Mouse (Mus musculus): Measurements from ENCODE around the gene Rbm44. TPM values are rescaled to one million over a fixed set of nuclear protein-coding genes. Genes with fewer than 3 reads are reported as not detected.

The Rbm44 gene
- polyA plus RNA-seq, 1 experiment from 2014 or later = 0.15 TPM

DNA sequence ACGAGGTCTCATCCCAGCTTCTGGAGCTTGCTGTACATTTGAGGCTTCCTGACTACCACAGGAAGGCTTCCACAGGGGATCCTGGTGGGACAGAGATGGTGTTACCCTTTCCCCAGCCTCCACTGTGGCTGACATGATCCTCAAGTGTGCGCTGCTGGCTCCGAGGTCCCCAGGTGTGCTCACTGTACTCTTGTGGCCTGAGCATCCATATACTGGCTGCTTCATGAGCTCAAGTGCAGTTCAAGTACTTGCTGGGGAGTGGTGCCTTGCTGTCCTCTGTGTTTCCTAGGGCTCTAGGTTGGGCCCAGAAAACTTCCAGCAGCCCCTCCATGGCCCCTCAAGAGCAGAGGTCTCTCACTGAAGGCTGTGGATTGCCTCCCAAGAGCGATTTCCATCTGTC, 48.8 kb downstream of the Rbm44 start:
- WGBS = 86% methylated on average over 4 of the region's 4 CpGs
- DNase-seq (ENCODE audit: low spot score) (no peak), ATAC-seq (ENCODE audit: low FRiP score, low TSS enrichment) (no peak)
- Histone ChIP-seq H3K4me2 (replicated peaks; ENCODE audit: low read depth) (no peak overlapping the region), H3K9me3 (ENCODE audit: control insufficient read depth, low read length) (no peaks in the 10 kb centered on the region), H3K4me1 (replicated peaks; ENCODE audit: control insufficient read depth, insufficient read depth) (no peaks in the 10 kb centered on the region), H3K36me3 (ENCODE audit: control insufficient read depth, insufficient read depth, low read length) (no peaks in the 10 kb centered on the region), H3K27me3 (ENCODE audit: control insufficient read depth, insufficient read depth, low read length) (no peaks in the 10 kb centered on the region), H3K9ac (ENCODE audit: low read length) (no peak overlapping the region), H3K27ac (replicated peaks) (no peak overlapping the region), H3K4me3 (ENCODE audit: low read depth, low read length) (no peak overlapping the region)
- TF ChIP-seq CTCF (IDR thresholded peaks at IDR 0.05; ENCODE audit: low read depth) (no peak), EP300 (optimal IDR thresholded peaks at IDR 0.05) (no peak)

DNA sequence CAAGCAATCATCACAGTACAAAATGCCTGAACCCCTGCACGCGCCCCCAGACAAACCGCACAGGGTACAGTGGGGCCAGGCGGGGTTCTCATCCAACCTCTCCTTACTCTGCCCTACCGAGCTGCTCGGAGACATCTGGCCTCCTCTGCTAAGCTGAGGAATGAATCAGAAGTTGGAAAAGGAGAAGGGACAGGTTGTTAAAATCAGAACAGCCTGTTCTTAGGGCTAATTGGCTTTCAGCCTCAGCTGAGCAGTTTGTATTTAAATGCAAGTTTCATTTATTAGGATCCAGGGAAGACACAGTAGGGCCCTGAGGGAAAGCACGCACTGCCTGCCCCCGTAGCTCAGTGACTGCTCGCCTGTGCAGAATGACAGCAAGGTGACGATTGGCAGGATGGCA, 54.9 kb downstream of the Rbm44 start:
- no peaks in the 10 kb centered on the region for H3K9me3 ChIP-seq (ENCODE audit: control insufficient read depth, low read length)
- WGBS = 87% methylated on average over 10 of the region's 10 CpGs
- H3K4me1 ChIP-seq (replicated peaks; ENCODE audit: control insufficient read depth, insufficient read depth) = no peaks in the 10 kb centered on the region
- H3K4me2 ChIP-seq (replicated peaks; ENCODE audit: low read depth) = no peak overlapping the region
- no peaks in the 10 kb centered on the region; the same call in 1 of the 2 replicates for H3K36me3 ChIP-seq (ENCODE audit: control insufficient read depth, insufficient read depth, low read length)
- DNase-seq (ENCODE audit: low spot score) (no peak), ATAC-seq (ENCODE audit: low FRiP score, low TSS enrichment) (no peak)
- no peak overlapping the region; the same call in 1 of the 2 replicates for H3K27ac ChIP-seq (replicated peaks)
- H3K27me3 ChIP-seq (ENCODE audit: control insufficient read depth, insufficient read depth, low read length) = no peaks in the 10 kb centered on the region
- no peak overlapping the region for H3K9ac ChIP-seq (ENCODE audit: low read length)
- no peak overlapping the region for H3K4me3 ChIP-seq (ENCODE audit: low read depth, low read length)
- TF ChIP-seq CTCF (IDR thresholded peaks at IDR 0.05; ENCODE audit: low read depth) = no peak
- TF ChIP-seq EP300 (optimal IDR thresholded peaks at IDR 0.05) = no peak

DNA sequence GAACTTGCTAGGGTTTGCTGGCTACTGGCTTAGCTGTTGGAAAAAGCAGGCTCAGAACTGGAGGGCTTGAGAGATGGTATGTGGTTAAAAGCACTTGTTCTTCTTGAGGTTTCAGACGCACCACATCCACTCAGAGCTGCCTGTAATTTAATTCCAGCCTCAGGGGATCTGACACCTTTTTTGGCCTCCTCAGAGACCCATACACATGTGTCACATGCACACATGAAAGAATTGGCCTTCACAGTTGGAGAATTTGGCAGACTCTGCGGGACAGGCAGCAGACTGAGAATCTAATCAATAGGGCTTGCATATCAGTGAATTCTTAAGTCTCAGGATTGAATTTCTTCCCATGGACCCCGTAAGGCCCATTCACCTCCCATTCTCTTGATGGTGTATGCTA, 56.2 kb downstream of the Rbm44 start:
- ATAC-seq (ENCODE audit: low FRiP score, low TSS enrichment) = no peak
- Histone ChIP-seq H3K9me3 (ENCODE audit: control insufficient read depth, low read length) (no peaks in the 10 kb centered on the region), H3K4me2 (replicated peaks; ENCODE audit: low read depth) (no peak overlapping the region), H3K9ac (ENCODE audit: low read length) (no peak overlapping the region), H3K36me3 (ENCODE audit: control insufficient read depth, insufficient read depth, low read length) (no peaks in the 10 kb centered on the region; the same call in 1 of the 2 replicates), H3K4me1 (replicated peaks; ENCODE audit: control insufficient read depth, insufficient read depth) (no peaks in the 10 kb centered on the region), H3K27me3 (ENCODE audit: control insufficient read depth, insufficient read depth, low read length) (no peaks in the 10 kb centered on the region), H3K4me3 (ENCODE audit: low read depth, low read length) (no peak overlapping the region), H3K27ac (replicated peaks) (no peak overlapping the region)
- TF ChIP-seq EP300 (optimal IDR thresholded peaks at IDR 0.05) = no peak
- TF ChIP-seq CTCF (IDR thresholded peaks at IDR 0.05; ENCODE audit: low read depth) = no peak
- DNase-seq (ENCODE audit: low spot score) = no peak
- WGBS = 70% methylated on average over 3 of the region's 3 CpGs

DNA sequence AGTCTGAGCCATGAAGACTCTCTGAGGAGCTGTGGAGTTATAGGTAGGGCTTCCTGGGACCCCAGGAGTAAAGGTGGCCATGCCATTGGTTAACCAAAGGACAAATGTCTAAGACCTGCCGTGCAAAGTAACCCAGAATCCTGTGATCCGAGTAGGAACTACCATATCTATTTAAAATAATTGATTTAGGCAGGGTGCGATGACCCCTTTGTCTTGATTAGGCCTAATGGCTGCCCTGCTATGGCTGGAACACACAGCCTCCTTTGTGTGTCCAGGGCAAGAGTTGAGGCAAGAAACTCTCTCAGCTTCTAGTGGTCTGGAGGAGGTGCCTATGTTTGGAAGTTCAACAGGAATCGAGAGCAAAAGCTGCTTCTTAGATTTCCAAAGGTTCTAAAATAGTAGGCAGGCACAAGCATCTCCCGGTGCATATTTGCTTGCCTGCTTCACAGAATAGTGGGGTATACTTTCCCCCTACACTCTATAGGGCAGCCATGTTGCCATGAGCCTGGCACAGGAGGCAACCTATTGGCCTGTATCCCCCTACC, 59.4 kb downstream of the Rbm44 start:
- no peak overlapping the region for H3K4me2 ChIP-seq (replicated peaks; ENCODE audit: low read depth)
- no peak overlapping the region for H3K9ac ChIP-seq (ENCODE audit: low read length)
- ATAC-seq (ENCODE audit: low FRiP score, low TSS enrichment) = no peak
- no peaks in the 10 kb centered on the region for H3K27me3 ChIP-seq (ENCODE audit: control insufficient read depth, insufficient read depth, low read length)
- H3K4me3 ChIP-seq (ENCODE audit: low read depth, low read length) = no peak overlapping the region
- H3K9me3 ChIP-seq (ENCODE audit: control insufficient read depth, low read length) = no peaks in the 10 kb centered on the region
- no peaks in the 10 kb centered on the region; the same call in 1 of the 2 replicates for H3K36me3 ChIP-seq (ENCODE audit: control insufficient read depth, insufficient read depth, low read length)
- TF ChIP-seq EP300 (optimal IDR thresholded peaks at IDR 0.05) (no peak), CTCF (IDR thresholded peaks at IDR 0.05; ENCODE audit: low read depth) (no peak)
- H3K27ac ChIP-seq (replicated peaks) = no peak overlapping the region
- no peaks in the 10 kb centered on the region for H3K4me1 ChIP-seq (replicated peaks; ENCODE audit: control insufficient read depth, insufficient read depth)
- 82% methylated on average over 5 of the region's 5 CpGs for WGBS
- no peak for DNase-seq (ENCODE audit: low spot score)

DNA sequence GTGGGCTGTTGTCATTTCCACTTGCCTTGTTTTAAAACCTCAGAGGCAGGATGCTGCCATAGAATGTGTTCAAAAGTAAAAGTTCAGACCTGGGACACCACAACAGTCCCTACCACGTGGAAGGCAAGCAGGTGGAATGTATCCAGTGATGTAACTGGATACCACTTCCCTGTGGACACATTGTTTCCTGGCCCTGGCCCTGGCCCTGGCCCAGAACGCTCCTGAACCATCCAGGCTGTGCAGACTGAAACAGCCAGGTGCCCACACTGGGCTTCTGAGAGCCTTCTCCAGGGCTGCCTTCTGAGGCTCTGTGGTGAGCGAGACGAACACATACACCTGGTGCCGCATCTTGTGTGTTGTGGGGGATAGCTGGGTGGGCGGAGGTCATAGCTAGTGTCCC, 60.8 kb downstream of the Rbm44 start:
- ATAC-seq (ENCODE audit: low FRiP score, low TSS enrichment) = no peak
- WGBS = 71% methylated on average over 6 of the region's 6 CpGs
- Histone ChIP-seq H3K9me3 (ENCODE audit: control insufficient read depth, low read length) (no peaks in the 10 kb centered on the region), H3K4me2 (replicated peaks; ENCODE audit: low read depth) (no peak overlapping the region), H3K9ac (ENCODE audit: low read length) (no peak overlapping the region), H3K4me1 (replicated peaks; ENCODE audit: control insufficient read depth, insufficient read depth) (no peaks in the 10 kb centered on the region), H3K27me3 (ENCODE audit: control insufficient read depth, insufficient read depth, low read length) (no peaks in the 10 kb centered on the region), H3K4me3 (ENCODE audit: low read depth, low read length) (no peak overlapping the region), H3K27ac (replicated peaks) (no peak overlapping the region), H3K36me3 (ENCODE audit: control insufficient read depth, insufficient read depth, low read length) (no peaks in the 10 kb centered on the region)
- TF ChIP-seq CTCF (IDR thresholded peaks at IDR 0.05; ENCODE audit: low read depth) (no peak), EP300 (optimal IDR thresholded peaks at IDR 0.05) (no peak)
- DNase-seq (ENCODE audit: low spot score) = no peak

DNA sequence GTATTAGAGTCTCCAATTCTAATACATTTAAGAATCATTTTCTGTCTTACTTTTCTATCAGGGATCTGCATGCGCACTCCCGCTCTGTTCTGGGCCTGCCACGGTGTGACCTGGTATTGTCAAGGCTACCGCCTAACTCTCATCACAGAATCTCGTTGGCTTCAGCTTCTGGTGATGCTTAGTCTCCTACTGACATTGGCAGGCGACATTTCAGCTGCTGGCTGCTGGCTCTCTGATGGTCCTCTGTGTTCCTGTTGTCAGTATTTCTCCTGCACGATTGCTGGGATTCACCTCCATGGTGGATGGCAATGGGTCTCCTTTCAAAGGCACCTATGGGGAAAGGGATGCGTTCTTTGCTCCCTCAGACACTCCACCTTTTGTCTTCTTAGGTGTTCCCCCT, 61.4 kb downstream of the Rbm44 start:
- Histone ChIP-seq H3K9ac (ENCODE audit: low read length) (no peak overlapping the region), H3K36me3 (ENCODE audit: control insufficient read depth, insufficient read depth, low read length) (no peaks in the 10 kb centered on the region), H3K27ac (replicated peaks) (no peak overlapping the region), H3K4me3 (ENCODE audit: low read depth, low read length) (no peak overlapping the region), H3K4me2 (replicated peaks; ENCODE audit: low read depth) (no peak overlapping the region), H3K4me1 (replicated peaks; ENCODE audit: control insufficient read depth, insufficient read depth) (no peaks in the 10 kb centered on the region), H3K27me3 (ENCODE audit: control insufficient read depth, insufficient read depth, low read length) (no peaks in the 10 kb centered on the region), H3K9me3 (ENCODE audit: control insufficient read depth, low read length) (no peaks in the 10 kb centered on the region)
- WGBS = 85% methylated on average over 8 of the region's 8 CpGs
- no peak for TF ChIP-seq CTCF (IDR thresholded peaks at IDR 0.05; ENCODE audit: low read depth)
- ATAC-seq (ENCODE audit: low FRiP score, low TSS enrichment) (no peak), DNase-seq (ENCODE audit: low spot score) (no peak)
